Mouse (Mus musculus) limb, embryonic 10.5 days (tissue): ENCODE results near the gene Padi2. TPM values are rescaled to one million over a fixed set of nuclear protein-coding genes. Genes with fewer than 3 reads are reported as not detected.

Experiments
- DNase-seq: peaks from one replicate; pipeline ENCODE4 v3.0.0-alpha.2; 2017; ENCODE audit warnings: low spot score
- H3K27ac ChIP-seq: fragments of 300-500 bp; sonication (generic); 2 replicates; pipeline ENCODE4 v1.5.1; 2016; ENCODE audit warnings: mild to moderate bottlenecking
- H3K27me3 ChIP-seq: fragments of 300-500 bp; sonication (generic); 2 replicates; pipeline ENCODE4 v1.6.1; 2016; ENCODE audit warnings: low read depth, mild to moderate bottlenecking; ENCODE audit not compliant: poor library complexity, severe bottlenecking
- H3K36me3 ChIP-seq: fragments of 300-500 bp; sonication (generic); 2 replicates; pipeline ENCODE4 v1.6.1; 2016; ENCODE audit warnings: mild to moderate bottlenecking, moderate library complexity
- H3K4me1 ChIP-seq: fragments of 300-500 bp; sonication (generic); 2 replicates; pipeline ENCODE4 v1.6.1; 2016
- H3K4me3 ChIP-seq: fragments of 300-500 bp; sonication (generic); 2 replicates; pipeline ENCODE4 v1.5.1; 2016; ENCODE audit warnings: mild to moderate bottlenecking, moderate library complexity
- H3K9me3 ChIP-seq: fragments of 300-500 bp; sonication (generic); replicated peaks from 2 replicates; pipeline ENCODE4 v1.6.1; 2016; ENCODE audit warnings: mild to moderate bottlenecking
- WGBS: fragments of 180-500 bp; shearing (Covaris S2); methylation state at CpG from one replicate; pipeline ENCODE4 v1.1.7; 2016; 5-methylcytosine and 5-hydroxymethylcytosine counted together
- polyA plus RNA-seq: library from polyadenylated mRNA; unstranded; fragments of >200 nt; fragmentation: Nextera tagmentation; extraction: Ambion mirVana; gene quantifications from 2 replicates; pipeline ENCODE4 v1.2.1, GENCODE M21; 2016

Gene Padi2
- polyA plus RNA-seq, 1 experiment from 2014 or later, result 0.33 TPM

- 92% methylated on average over 4 of the region's 4 CpGs for WGBS
- no peak for DNase-seq
- peaks cover 8% of the 10 kb centered on the region; the same call in 1 of the 2 replicates for H3K4me1 ChIP-seq
These were observed 39.4 kb downstream of the Padi2 start for GRCm38 (mm10) chr4:140945571-140945970.

GRCm38 (mm10) chr4:140946048-140946447, 39.9 kb downstream of the Padi2 start:
- Histone ChIP-seq H3K27me3 (no peaks in the 10 kb centered on the region), H3K4me1 (peaks cover 8% of the 10 kb centered on the region; the same call in 1 of the 2 replicates), H3K36me3 (no peaks in the 10 kb centered on the region), H3K27ac (no peak overlapping the region), H3K9me3 (no peaks in the 10 kb centered on the region), H3K4me3 (no peak overlapping the region)
- WGBS, result 84% methylated on average over 4 of the region's 4 CpGs
- DNase-seq, result no peak

More at GRCm38 (mm10) chr4:140945571-140945970, 39.4 kb downstream of the Padi2 start:
- Histone ChIP-seq H3K27ac (no peak overlapping the region), H3K4me3 (no peak overlapping the region), H3K27me3 (no peaks in the 10 kb centered on the region), H3K36me3 (no peaks in the 10 kb centered on the region), H3K9me3 (no peaks in the 10 kb centered on the region)

- Histone ChIP-seq H3K27me3 (no peaks in the 10 kb centered on the region), H3K36me3 (no peaks in the 10 kb centered on the region), H3K4me3 (no peak overlapping the region), H3K4me1 (peaks cover 8% of the 10 kb centered on the region; the same call in 1 of the 2 replicates), H3K9me3 (no peaks in the 10 kb centered on the region), H3K27ac (no peak overlapping the region)
- WGBS, result 74% methylated on average over 14 of the region's 14 CpGs
- DNase-seq, result no peak
These were observed 40.5 kb downstream of the Padi2 start for GRCm38 (mm10) chr4:140946580-140947205.

GRCm38 (mm10) chr4:140947487-140948440, 41.6 kb downstream of the Padi2 start:
- WGBS, result 85% methylated on average over 12 of the region's 12 CpGs
- DNase-seq, result no peak
- Histone ChIP-seq H3K27ac (no peak overlapping the region), H3K4me1 (peaks cover 8% of the 10 kb centered on the region; the same call in 1 of the 2 replicates), H3K36me3 (no peaks in the 10 kb centered on the region), H3K9me3 (no peaks in the 10 kb centered on the region), H3K27me3 (no peaks in the 10 kb centered on the region), H3K4me3 (no peak overlapping the region)

GRCm38 (mm10) chr4:140948481-140948880, 42.3 kb downstream of the Padi2 start:
- Histone ChIP-seq H3K27ac (no peak overlapping the region), H3K4me3 (no peak overlapping the region), H3K4me1 (peaks cover 8% of the 10 kb centered on the region; the same call in 1 of the 2 replicates), H3K27me3 (no peaks in the 10 kb centered on the region), H3K9me3 (no peaks in the 10 kb centered on the region), H3K36me3 (no peaks in the 10 kb centered on the region)
- 88% methylated on average over 6 of the region's 6 CpGs for WGBS
- no peak for DNase-seq

GRCm38 (mm10) chr4:140949052-140949451, 42.9 kb downstream of the Padi2 start:
- no peaks in the 10 kb centered on the region for H3K27me3 ChIP-seq
- no peak overlapping the region for H3K4me3 ChIP-seq
- 80% methylated on average over 8 of the region's 8 CpGs for WGBS
- no peaks in the 10 kb centered on the region for H3K9me3 ChIP-seq
- no peaks in the 10 kb centered on the region for H3K36me3 ChIP-seq
- DNase-seq, result no peak
- no peak overlapping the region for H3K27ac ChIP-seq
- H3K4me1 ChIP-seq, result peaks cover 8% of the 10 kb centered on the region; the same call in 1 of the 2 replicates

GRCm38 (mm10) chr4:140949616-140950015, 43.5 kb downstream of the Padi2 start:
- no peaks in the 10 kb centered on the region for H3K27me3 ChIP-seq
- H3K9me3 ChIP-seq, result no peaks in the 10 kb centered on the region
- 88% methylated on average over 16 of the region's 16 CpGs for WGBS
- H3K36me3 ChIP-seq, result no peaks in the 10 kb centered on the region
- H3K27ac ChIP-seq, result no peak overlapping the region
- H3K4me1 ChIP-seq, result peaks cover 8% of the 10 kb centered on the region; the same call in 1 of the 2 replicates
- no peak overlapping the region for H3K4me3 ChIP-seq
- no peak for DNase-seq

- Histone ChIP-seq H3K27ac (no peak overlapping the region), H3K4me3 (no peak overlapping the region), H3K4me1 (peaks cover 8% of the 10 kb centered on the region; the same call in 1 of the 2 replicates), H3K36me3 (no peaks in the 10 kb centered on the region), H3K27me3 (no peaks in the 10 kb centered on the region), H3K9me3 (no peaks in the 10 kb centered on the region)
- 89% methylated on average over 3 of the region's 3 CpGs for WGBS
- no peak for DNase-seq
These were observed 44.4 kb downstream of the Padi2 start for GRCm38 (mm10) chr4:140950574-140950973.

GRCm38 (mm10) chr4:140951861-140952641, 45.9 kb downstream of the Padi2 start:
- no peak overlapping the region for H3K4me3 ChIP-seq
- peaks cover 6% of the 10 kb centered on the region for H3K27me3 ChIP-seq
- H3K27ac ChIP-seq, result no peak overlapping the region; the same call in 1 of the 2 replicates
- H3K9me3 ChIP-seq, result no peaks in the 10 kb centered on the region
- DNase-seq, result no peak
- 92% methylated on average over 18 of the region's 18 CpGs for WGBS
- H3K36me3 ChIP-seq, result no peaks in the 10 kb centered on the region
- peaks cover 7% of the 10 kb centered on the region for H3K4me1 ChIP-seq

GRCm38 (mm10) chr4:140957131-140957702, 51.1 kb downstream of the Padi2 start:
- Histone ChIP-seq H3K4me1 (peaks cover 40% of the 10 kb centered on the region), H3K36me3 (no peaks in the 10 kb centered on the region), H3K9me3 (no peaks in the 10 kb centered on the region), H3K27me3 (peaks cover 9% of the 10 kb centered on the region), H3K4me3 (peak overlapping the region; percentile 53), H3K27ac (peak overlapping the region; percentile 50)
- 11% methylated on average over 17 of the region's 17 CpGs for WGBS
- DNase-seq, result no peak

- Histone ChIP-seq H3K36me3 (no peaks in the 10 kb centered on the region), H3K4me1 (peaks cover 45% of the 10 kb centered on the region), H3K9me3 (no peaks in the 10 kb centered on the region), H3K27me3 (peaks cover 9% of the 10 kb centered on the region), H3K27ac (peak overlapping the region; percentile 50), H3K4me3 (peak overlapping the region; percentile 53)
- peak; percentile 83 for DNase-seq
- under 1% methylated on average over 13 of the region's 13 CpGs for WGBS
These were observed 51.6 kb downstream of the Padi2 start for GRCm38 (mm10) chr4:140957725-140958124.

GRCm38 (mm10) chr4:140958319-140958718, 52.2 kb downstream of the Padi2 start:
- peaks cover 51% of the 10 kb centered on the region for H3K4me1 ChIP-seq
- no peak overlapping the region for H3K4me3 ChIP-seq
- no peaks in the 10 kb centered on the region for H3K9me3 ChIP-seq
- no peak overlapping the region for H3K27ac ChIP-seq
- WGBS, result 66% methylated on average over 6 of the region's 6 CpGs
- H3K27me3 ChIP-seq, result peaks cover 9% of the 10 kb centered on the region
- no peak for DNase-seq
- no peaks in the 10 kb centered on the region for H3K36me3 ChIP-seq
